Mouse (Mus musculus) layer of hippocampus, adult 2 months (tissue): ENCODE results near the gene Crmp1. TPM values are rescaled to one million over a fixed set of nuclear protein-coding genes. Genes with fewer than 3 reads are reported as not detected.

ENCODE experiments used
- DNase-seq, 2 experiments: peaks; one replicate each; pipeline ENCODE4 v3.0.0; 2022; ENCODE audit warnings: low spot score in 2 of 2
- H3K27ac ChIP-seq: fragments of 200-600 bp; 2 replicates; pipeline ENCODE4 v1.8.1; 2022
- H3K4me3 ChIP-seq: fragments of 200-600 bp; 2 replicates; pipeline ENCODE4 v1.8.1; 2022; ENCODE audit warnings: mild to moderate bottlenecking
- CTCF ChIP-seq: fragments of 200-600 bp; conservative IDR thresholded peaks from 2 replicates; pipeline ENCODE4 v1.8.1; 2022; ENCODE audit warnings: antibody characterized with exemption, mild to moderate bottlenecking, moderate library complexity
- total RNA-seq, 2 experiments: library from RNA; stranded (reverse); gene quantifications; 2 replicates each; pipeline ENCODE4 v1.2.3; 2021

Gene Crmp1
- total RNA-seq, 2 experiments from 2014 or later = 234 to 238 TPM

- Histone ChIP-seq H3K4me3 (peak overlapping the region; percentile 90), H3K27ac (peak overlapping the region; percentile 94)
- no peak for TF ChIP-seq CTCF
- DNase-seq = no peak
Observed at GRCm38 (mm10) chr5:37243169-37243886, 1.6 kb downstream of the Crmp1 start.

DNA sequence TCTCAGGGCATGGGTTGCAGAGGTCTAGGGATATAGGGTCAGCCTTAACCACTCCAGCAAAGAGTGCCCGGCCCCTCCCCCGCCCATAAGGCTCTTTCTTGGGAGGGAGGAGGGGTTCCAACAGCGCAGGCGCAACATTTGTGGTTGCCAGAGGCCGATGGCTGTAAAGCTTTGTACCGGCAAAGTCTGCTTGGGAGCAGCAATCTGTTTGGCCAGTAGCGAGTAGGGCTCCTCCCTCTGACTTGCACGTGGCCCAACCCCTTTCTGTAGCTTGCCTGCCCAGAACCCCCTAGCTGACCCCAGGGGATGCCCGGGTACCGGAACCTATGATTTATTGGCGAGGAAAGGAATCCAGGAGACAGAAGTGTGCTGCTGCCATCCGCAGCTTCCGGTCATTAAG, 2.4 kb downstream of the Crmp1 start:
- TF ChIP-seq CTCF = no peak
- peak overlapping the region; percentile 94 for H3K27ac ChIP-seq
- peak; percentile 74 to 76 for DNase-seq
- H3K4me3 ChIP-seq = peak overlapping the region; percentile 90

GRCm38 (mm10) chr5:37244666-37245242, 3.0 kb downstream of the Crmp1 start:
- TF ChIP-seq CTCF = no peak
- no peak for DNase-seq
- peak overlapping the region; percentile 94 for H3K27ac ChIP-seq
- peak overlapping the region; percentile 90 for H3K4me3 ChIP-seq

DNA sequence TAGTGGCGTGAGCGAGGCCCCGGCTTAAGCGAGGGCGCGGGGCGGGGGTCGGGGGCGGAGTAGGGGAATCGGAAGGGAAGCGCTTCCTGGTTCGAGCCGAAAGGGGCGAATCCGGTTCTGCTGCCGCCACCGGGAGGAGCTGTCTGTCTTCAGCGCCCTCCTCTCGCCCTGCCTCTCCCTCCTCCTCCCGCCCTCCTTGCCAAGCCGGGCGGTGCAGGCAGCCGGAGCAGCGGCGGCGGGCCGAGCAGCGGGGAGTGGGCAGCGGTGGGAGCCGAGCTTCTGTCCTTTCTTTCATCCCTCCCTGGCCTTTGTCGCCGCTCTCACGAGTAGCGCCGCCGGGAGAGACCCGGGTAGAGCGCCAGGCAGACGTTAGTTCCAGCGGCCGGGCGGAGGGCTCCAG, 3.9 kb downstream of the Crmp1 start:
- DNase-seq = peak; percentile 77 to 86
- peak; percentile 70 for TF ChIP-seq CTCF
- H3K4me3 ChIP-seq = peak overlapping the region; percentile 90
- H3K27ac ChIP-seq = peak overlapping the region; percentile 94

GRCm38 (mm10) chr5:37246138-37246910, 4.6 kb downstream of the Crmp1 start:
- TF ChIP-seq CTCF = no peak
- Histone ChIP-seq H3K27ac (peak overlapping the region; percentile 94), H3K4me3 (peak overlapping the region; percentile 90)
- no peak for DNase-seq

GRCm38 (mm10) chr5:37247456-37247855, 5.7 kb downstream of the Crmp1 start:
- no peak for TF ChIP-seq CTCF

GRCm38 (mm10) chr5:37248870-37249269, 7.1 kb downstream of the Crmp1 start:
- Histone ChIP-seq H3K27ac (no peak overlapping the region), H3K4me3 (no peak overlapping the region)
- DNase-seq = no peak
- no peak for TF ChIP-seq CTCF

More at GRCm38 (mm10) chr5:37247456-37247855, 5.7 kb downstream of the Crmp1 start:
- DNase-seq = no peak
- Histone ChIP-seq H3K27ac (no peak overlapping the region), H3K4me3 (peak overlapping the region; percentile 34)

GRCm38 (mm10) chr5:37251596-37251995, 9.9 kb downstream of the Crmp1 start:
- TF ChIP-seq CTCF = no peak

DNA sequence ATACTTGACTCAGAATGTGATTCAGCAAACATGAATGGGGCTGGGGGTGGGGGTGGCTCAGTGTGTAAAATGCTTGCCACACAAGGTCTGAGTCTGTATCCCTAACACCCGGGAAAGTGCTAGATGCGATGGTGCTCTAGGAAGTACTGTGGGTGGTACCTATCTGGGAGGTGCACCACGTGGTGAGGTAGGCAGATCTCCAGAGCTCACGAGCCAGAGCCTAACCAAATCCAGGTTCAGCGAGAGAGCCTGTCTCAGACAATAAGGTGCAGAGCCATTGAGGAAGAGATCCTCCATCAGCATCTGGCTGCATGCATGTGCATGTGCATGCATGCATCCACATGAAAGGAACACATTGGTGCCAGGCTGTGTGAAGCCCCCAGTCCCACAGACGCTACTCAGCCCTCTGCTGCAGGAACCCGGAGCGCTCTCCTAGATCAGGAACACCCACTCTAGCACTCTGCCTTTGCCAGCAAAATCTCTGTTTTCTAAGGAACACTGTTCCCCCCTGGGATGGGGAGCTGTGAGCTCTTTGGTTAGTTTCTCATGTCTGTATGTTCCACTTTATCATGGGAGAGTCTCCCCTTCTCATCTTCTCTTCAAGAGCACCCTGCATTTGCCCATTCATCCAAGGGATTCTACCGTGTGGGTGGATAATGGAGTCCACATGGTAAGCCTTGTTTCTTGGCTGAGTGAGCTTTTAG, 10.5 kb downstream of the Crmp1 start:
- H3K4me3 ChIP-seq = no peak overlapping the region
- no peak overlapping the region; the same call in 1 of the 2 replicates for H3K27ac ChIP-seq
- no peak for DNase-seq
- TF ChIP-seq CTCF = no peak

More at GRCm38 (mm10) chr5:37251596-37251995, 9.9 kb downstream of the Crmp1 start:
- no peak overlapping the region for H3K4me3 ChIP-seq
- no peak overlapping the region; the same call in 1 of the 2 replicates for H3K27ac ChIP-seq
- no peak for DNase-seq

DNA sequence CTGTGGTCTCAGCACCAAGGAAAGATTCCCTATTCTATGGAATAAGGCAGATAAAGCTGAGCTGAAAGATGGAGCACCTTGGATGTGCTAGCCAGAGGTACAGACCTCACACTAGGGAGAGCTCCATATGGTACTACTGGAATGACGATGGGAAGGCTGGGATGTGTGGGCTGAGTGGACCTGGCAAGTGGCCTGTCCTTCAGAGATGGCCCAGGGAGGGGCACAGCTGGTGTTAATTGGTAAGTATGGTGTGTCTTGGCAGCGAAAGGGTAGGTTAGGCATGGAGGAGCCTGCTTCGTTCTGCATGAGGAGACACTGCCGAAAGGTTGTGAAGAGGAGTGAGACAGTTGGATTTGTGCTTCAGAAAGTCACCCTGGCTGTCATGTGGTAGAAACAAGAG, 12.8 kb downstream of the Crmp1 start:
- DNase-seq = no peak
- Histone ChIP-seq H3K27ac (0 out of 2 replicates have a peak overlapping the region, but pooled peaks have one; percentile 3), H3K4me3 (no peak overlapping the region)
- TF ChIP-seq CTCF = no peak

DNA sequence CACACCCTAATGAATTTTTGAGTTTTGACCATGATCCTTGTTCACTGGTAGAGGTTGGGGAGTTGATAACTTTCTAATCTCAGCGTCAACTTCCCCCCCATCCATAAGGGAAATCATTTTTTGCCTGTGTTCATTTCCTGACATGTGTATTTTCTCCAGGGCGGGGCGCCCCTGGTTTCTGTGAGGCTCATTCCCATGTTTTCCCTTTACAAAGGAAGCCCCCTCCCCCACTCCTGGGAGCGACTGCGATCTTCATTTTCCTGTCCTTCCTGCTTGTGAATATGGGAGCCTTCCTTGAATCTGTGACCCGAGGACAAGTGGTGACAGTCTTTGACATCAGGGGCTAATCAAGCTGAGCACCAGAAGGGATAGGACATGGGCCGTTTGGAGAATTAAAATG, 15.1 kb downstream of the Crmp1 start:
- no peak for DNase-seq
- H3K4me3 ChIP-seq = no peak overlapping the region
- TF ChIP-seq CTCF = no peak
- no peak overlapping the region for H3K27ac ChIP-seq

DNA sequence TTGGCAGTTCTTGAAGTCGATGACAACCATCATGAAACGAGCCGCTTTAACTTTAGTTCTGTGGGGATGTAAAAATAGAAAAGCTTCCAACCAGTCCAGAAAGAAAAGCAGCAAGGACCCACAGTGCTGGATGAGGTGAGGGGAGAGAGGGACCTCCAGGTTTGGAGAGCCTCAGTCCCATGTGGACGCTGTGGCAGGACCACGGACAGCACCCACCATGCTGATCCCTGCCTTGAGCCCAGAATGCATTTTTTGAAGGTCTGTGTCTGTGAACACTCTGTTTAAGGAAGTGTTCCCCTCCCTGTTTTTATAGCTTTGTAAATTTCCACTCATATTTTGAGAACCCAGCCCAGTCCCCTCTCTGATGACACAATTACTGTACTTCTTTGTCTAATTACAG, 15.5 kb downstream of the Crmp1 start:
- H3K4me3 ChIP-seq = no peak overlapping the region
- TF ChIP-seq CTCF = no peak
- no peak for DNase-seq
- no peak overlapping the region for H3K27ac ChIP-seq
